ENCODE assay signal across 25 mouse cellular contexts in the genomic region with DNA sequence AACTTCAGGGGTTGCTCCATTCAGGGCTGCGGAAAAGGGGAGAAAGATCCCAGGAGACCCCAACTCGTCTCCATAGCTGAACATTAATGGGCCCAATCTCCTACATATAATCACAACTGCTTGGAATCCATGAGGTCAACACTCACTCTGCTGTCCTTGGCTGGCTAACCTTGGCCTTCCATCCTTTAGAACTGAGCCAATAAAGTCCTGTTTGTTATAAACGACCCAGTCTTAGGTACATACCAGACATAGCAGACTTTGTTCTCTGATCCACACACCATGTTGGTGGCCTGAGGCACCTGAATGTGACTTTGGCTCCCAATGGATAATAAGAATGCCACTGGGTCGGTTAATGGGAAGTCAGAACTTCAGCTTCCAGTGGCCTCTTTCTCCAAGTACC.
"Had no signal": no experiment of that assay in that cellular context is flagged by ENCODE, and none has a peak within 500 bp of the region (broad histone marks: within the 10 kb centered on the region; RNA-seq: fewer than 3 reads in every experiment).

No protein-coding gene starts in this region.

- DNase-seq: forebrain, postnatal 0 days; gastrocnemius, postnatal 14 days; heart, adult 11 months; heart, adult 2 months; heart, postnatal 14 days; heart, postnatal 36 days; kidney, adult 18-20 months; kidney, postnatal 10 days; kidney, postnatal 25 days; layer of hippocampus, adult 9-11 months; layer of hippocampus, postnatal 36 days; left cerebral cortex, postnatal 4 days; liver, embryonic 13.5 days; lung, adult 18-20 months had no signal

- H3K4me2 ChIP-seq: heart, embryonic 11.5 days; heart, embryonic 13.5 days; heart, embryonic 15.5 days; hindbrain, embryonic 13.5 days; hindbrain, embryonic 15.5 days; kidney, embryonic 15.5 days; limb, embryonic 13.5 days; limb, embryonic 15.5 days; liver, embryonic 13.5 days; liver, embryonic 15.5 days had no signal

- H3K9me3 ChIP-seq: heart, embryonic 13.5 days; heart, embryonic 15.5 days; hindbrain, embryonic 13.5 days; hindbrain, embryonic 15.5 days; kidney, embryonic 15.5 days; limb, embryonic 13.5 days; limb, embryonic 15.5 days; liver, embryonic 13.5 days; liver, embryonic 15.5 days had no signal

- H3K4me3 ChIP-seq: heart, adult 2 months; heart, embryonic 13.5 days; heart, embryonic 15.5 days; hindbrain, embryonic 13.5 days; hindbrain, embryonic 15.5 days; kidney, embryonic 15.5 days; limb, embryonic 13.5 days; limb, embryonic 15.5 days; liver, embryonic 13.5 days; liver, embryonic 15.5 days had no signal

- H3K27ac ChIP-seq: heart, adult 2 months; heart, embryonic 13.5 days; heart, embryonic 15.5 days; hindbrain, embryonic 13.5 days; hindbrain, embryonic 15.5 days; hindbrain, postnatal 0 days; kidney, embryonic 15.5 days; limb, embryonic 13.5 days; limb, embryonic 15.5 days; liver, embryonic 13.5 days; liver, embryonic 15.5 days had no signal

- H3K36me3 ChIP-seq: heart, embryonic 13.5 days; heart, embryonic 15.5 days; hindbrain, embryonic 13.5 days; hindbrain, embryonic 15.5 days; kidney, embryonic 15.5 days; limb, embryonic 13.5 days; limb, embryonic 15.5 days; liver, embryonic 13.5 days; liver, embryonic 15.5 days had no signal

- ATAC-seq: forebrain, postnatal 0 days; hindbrain, postnatal 0 days; intestine, embryonic 16.5 days had no signal

- H3K9ac ChIP-seq: forebrain, postnatal 0 days; heart, embryonic 13.5 days; heart, embryonic 15.5 days; hindbrain, embryonic 13.5 days; hindbrain, embryonic 15.5 days; kidney, embryonic 15.5 days; limb, embryonic 13.5 days; limb, embryonic 15.5 days; liver, embryonic 13.5 days; liver, embryonic 15.5 days had no signal

- H3K4me1 ChIP-seq: hindbrain, embryonic 13.5 days; hindbrain, embryonic 15.5 days had no signal

- H3K27me3 ChIP-seq: heart, embryonic 13.5 days; heart, embryonic 15.5 days; hindbrain, embryonic 13.5 days; hindbrain, embryonic 15.5 days; kidney, embryonic 15.5 days; limb, embryonic 13.5 days; limb, embryonic 15.5 days; liver, embryonic 13.5 days; liver, embryonic 15.5 days had no signal
